Comparison of ENCODE assay signal across 19 mouse cellular contexts in genomic region chr1:73954015-73954408, GRCm38 (mm10).
DNase-seq lines count a peak whose midpoint lies in the region; ATAC-seq and TF ChIP-seq lines count a peak whose summit lies in the region.
"Had no signal": no experiment of that assay in that cellular context is flagged by ENCODE, and none has a peak within 500 bp of the region (broad histone marks: within the 10 kb centered on the region; RNA-seq: fewer than 3 reads in every experiment).

No protein-coding gene starts in this region.

- no peak for DNase-seq in heart, postnatal 36 days
- peak; percentile 51 for DNase-seq in kidney, postnatal 14 days
- DNase-seq in kidney, adult 11 months = no peak
- no peak for DNase-seq in midbrain, embryonic 10.5 days (ENCODE audit: low spot score)
- no peak for DNase-seq in left cerebral cortex, postnatal 10 days (ENCODE audit: extremely low spot score in 1 of 2, low spot score in 2 of 2)
- DNase-seq: cerebellum, adult 2 months; cerebellum, postnatal 14 days; embryo, embryonic 11 days; gastrocnemius, postnatal 10 days had no signal

- no peaks in the 10 kb centered on the region for H3K27me3 ChIP-seq in heart, embryonic 15.5 days
- H3K27me3 ChIP-seq in midbrain, embryonic 10.5 days (ENCODE audit: low read depth, poor library complexity, severe bottlenecking) = no peaks in the 10 kb centered on the region; the same call in 1 of the 2 replicates
- no peaks in the 10 kb centered on the region for H3K27me3 ChIP-seq in midbrain, embryonic 13.5 days
- H3K27me3 ChIP-seq: embryonic facial prominence, embryonic 15.5 days had no signal

- intact Hi-C loops in heart, postnatal 36 days (cut with DNase I) = no loop called here
- intact Hi-C loops in left cerebral cortex, postnatal 10 days (cut with DNase I) = no loop called here

- peak overlapping the region; percentile 99 for H3K27ac ChIP-seq in heart, embryonic 15.5 days
- H3K27ac ChIP-seq in midbrain, embryonic 10.5 days (replicated peaks) = peak overlapping the region; percentile 33; the same call in 1 of the 2 replicates
- no peak overlapping the region for H3K27ac ChIP-seq in midbrain, embryonic 13.5 days
- 0 out of 2 replicates have a peak overlapping the region, but pooled peaks have one; percentile 2 for H3K27ac ChIP-seq in olfactory bulb, adult 2 months (ENCODE audit: insufficient read depth, low read depth, low read length)
- H3K27ac ChIP-seq: hindbrain, embryonic 14.5 days had no signal

- WGBS in heart, embryonic 15.5 days = 88% methylated on average over 6 of the region's 6 CpGs
- WGBS in midbrain, embryonic 10.5 days = 82% methylated on average over 6 of the region's 6 CpGs
- 79% methylated on average over 6 of the region's 6 CpGs for WGBS in midbrain, embryonic 13.5 days
- 90% methylated on average over 6 of the region's 6 CpGs for WGBS in olfactory bulb, adult 2 months

- no peaks in the 10 kb centered on the region for H3K9me3 ChIP-seq in heart, embryonic 15.5 days (replicated peaks)
- no peaks in the 10 kb centered on the region for H3K9me3 ChIP-seq in midbrain, embryonic 10.5 days (replicated peaks)
- no peaks in the 10 kb centered on the region for H3K9me3 ChIP-seq in midbrain, embryonic 13.5 days
- H3K9me3 ChIP-seq: embryonic facial prominence, embryonic 15.5 days; forebrain, embryonic 10.5 days; G1E; hindbrain, embryonic 10.5 days had no signal

- TF ChIP-seq POLR2A in olfactory bulb, adult 2 months (IDR thresholded peaks at IDR 0.05; ENCODE audit: insufficient read depth, low read depth, low read length) = no peak

- no peak overlapping the region; the same call in 1 of the 2 replicates for H3K9ac ChIP-seq in heart, embryonic 15.5 days
- no peak overlapping the region for H3K9ac ChIP-seq in midbrain, embryonic 13.5 days (replicated peaks)
- H3K9ac ChIP-seq: embryonic facial prominence, embryonic 15.5 days; hindbrain, embryonic 14.5 days had no signal

- H3K4me3 ChIP-seq in heart, embryonic 15.5 days = no peak overlapping the region
- no peak overlapping the region for H3K4me3 ChIP-seq in midbrain, embryonic 10.5 days
- H3K4me3 ChIP-seq in midbrain, embryonic 13.5 days (replicated peaks) = no peak overlapping the region
- no peak overlapping the region for H3K4me3 ChIP-seq in olfactory bulb, adult 2 months (ENCODE audit: insufficient read depth, low read depth, low read length)
- H3K4me3 ChIP-seq: embryonic facial prominence, embryonic 15.5 days; erythroblast, embryonic 14.5 days; forebrain, embryonic 10.5 days; hindbrain, embryonic 10.5 days had no signal

- ATAC-seq in heart, embryonic 15.5 days (replicated peaks; ENCODE audit: insufficient number of reproducible peaks, insufficient read depth, low FRiP score, low read depth) = no peak
- ATAC-seq in midbrain, embryonic 13.5 days = no peak
- ATAC-seq: forebrain, embryonic 14.5 days had no signal

- TF ChIP-seq CTCF in olfactory bulb, adult 2 months (IDR thresholded peaks at IDR 0.05; ENCODE audit: insufficient read depth, low read depth, low read length) = no peak

- peaks cover 40% of the 10 kb centered on the region for H3K36me3 ChIP-seq in heart, embryonic 15.5 days
- peaks cover 7% of the 10 kb centered on the region; the same call in 1 of the 2 replicates for H3K36me3 ChIP-seq in midbrain, embryonic 10.5 days
- H3K36me3 ChIP-seq in midbrain, embryonic 13.5 days = 0 out of 2 replicates have a peak, but pooled peaks cover 3% of the 10 kb centered on the region
- H3K36me3 ChIP-seq: G1E had no signal

- no peak overlapping the region for H3K4me2 ChIP-seq in heart, embryonic 15.5 days
- no peak overlapping the region for H3K4me2 ChIP-seq in midbrain, embryonic 13.5 days (replicated peaks)
- H3K4me2 ChIP-seq: embryonic facial prominence, embryonic 15.5 days; hindbrain, embryonic 14.5 days had no signal

- H3K4me1 ChIP-seq in heart, embryonic 15.5 days (replicated peaks) = peaks cover 100% of the 10 kb centered on the region
- H3K4me1 ChIP-seq in midbrain, embryonic 10.5 days = peaks cover 34% of the 10 kb centered on the region
- peaks cover 12% of the 10 kb centered on the region; the same call in 1 of the 2 replicates for H3K4me1 ChIP-seq in midbrain, embryonic 13.5 days (replicated peaks)
- peaks cover 73% of the 10 kb centered on the region for H3K4me1 ChIP-seq in olfactory bulb, adult 2 months (ENCODE audit: control insufficient read depth, insufficient read depth, low read length)
